Mouse (Mus musculus) ovary, postnatal 14 days (tissue): ENCODE measurements around the gene Asgr1.
"Not testable (repeated sequence)": the region's sequence is repeated elsewhere in the genome, so short reads cannot be mapped to it uniquely, and the experiment has no call there.

ENCODE experiments used
- DNase-seq: peaks from one replicate; pipeline ENCODE4 v3.0.0; 2022; ENCODE audit warnings: low spot score

The Asgr1 gene

GRCm38 (mm10) chr11:70068245-70068644 is 14.4 kb downstream of the Asgr1 start:
- no peak for DNase-seq

DNA sequence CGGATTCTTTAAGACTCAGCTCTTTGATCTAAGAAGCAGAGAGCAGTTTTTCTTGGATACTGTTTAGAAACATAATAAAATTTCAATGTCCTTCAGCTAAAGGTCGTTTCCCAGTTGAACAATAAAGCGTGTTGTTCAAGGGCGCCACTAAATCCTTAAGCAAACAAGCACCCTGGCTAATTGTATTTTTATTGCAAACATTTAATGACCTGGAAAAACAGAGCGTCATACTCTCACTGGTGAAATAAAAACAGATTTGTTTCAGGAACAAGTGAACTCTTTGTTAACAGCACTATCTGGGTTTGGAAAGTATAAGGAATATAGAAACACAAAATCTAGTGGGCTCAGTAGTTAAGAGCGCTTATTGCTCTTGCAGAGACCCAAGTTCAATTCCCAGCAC is 16.2 kb downstream of the Asgr1 start:
- DNase-seq = no peak

DNA sequence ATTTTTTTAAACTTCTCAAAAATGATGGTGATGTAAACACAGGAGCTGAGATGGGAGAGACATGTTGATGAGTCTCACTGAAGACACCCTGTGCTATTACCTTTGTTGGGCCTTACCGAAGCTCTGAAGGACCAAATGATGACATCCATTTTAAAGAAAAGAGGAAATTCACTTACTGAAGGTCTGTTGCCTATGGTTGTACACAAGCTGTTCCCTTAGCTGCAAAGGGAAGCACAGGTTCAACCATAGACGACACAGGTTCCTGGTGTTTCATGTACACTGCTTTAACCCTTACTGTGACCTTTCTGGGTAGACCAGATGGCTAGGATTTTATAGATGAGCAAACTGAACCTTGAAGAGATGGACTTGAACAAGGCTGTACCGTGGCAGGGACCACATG is 16.7 kb downstream of the Asgr1 start:
- not testable (repeated sequence) for DNase-seq

GRCm38 (mm10) chr11:70074379-70075071 is 20.6 kb downstream of the Asgr1 start:
- DNase-seq = peak; percentile 76

GRCm38 (mm10) chr11:70075581-70075980 is 21.7 kb downstream of the Asgr1 start:
- no peak for DNase-seq

GRCm38 (mm10) chr11:70077441-70077840 is 23.6 kb downstream of the Asgr1 start:
- no peak for DNase-seq

DNA sequence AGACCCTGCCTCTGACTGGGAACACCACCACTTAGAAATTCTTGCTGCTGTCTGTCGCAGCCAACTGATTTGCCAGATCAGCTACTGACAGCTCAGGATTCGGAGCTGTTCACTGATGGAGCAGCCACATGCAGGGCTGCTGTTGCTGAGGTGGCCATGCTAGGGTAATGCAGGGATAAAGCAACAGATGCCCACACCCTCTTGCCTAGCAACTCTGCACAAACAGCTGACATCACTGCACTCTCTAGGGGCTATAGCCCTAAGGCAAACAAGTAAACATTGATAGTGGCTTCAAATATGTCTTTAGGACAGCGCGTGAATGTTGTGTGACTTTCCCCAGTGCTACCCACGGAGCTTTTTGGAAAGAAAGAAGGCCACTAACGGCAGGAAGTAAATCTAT is 25.3 kb downstream of the Asgr1 start:
- no peak for DNase-seq

DNA sequence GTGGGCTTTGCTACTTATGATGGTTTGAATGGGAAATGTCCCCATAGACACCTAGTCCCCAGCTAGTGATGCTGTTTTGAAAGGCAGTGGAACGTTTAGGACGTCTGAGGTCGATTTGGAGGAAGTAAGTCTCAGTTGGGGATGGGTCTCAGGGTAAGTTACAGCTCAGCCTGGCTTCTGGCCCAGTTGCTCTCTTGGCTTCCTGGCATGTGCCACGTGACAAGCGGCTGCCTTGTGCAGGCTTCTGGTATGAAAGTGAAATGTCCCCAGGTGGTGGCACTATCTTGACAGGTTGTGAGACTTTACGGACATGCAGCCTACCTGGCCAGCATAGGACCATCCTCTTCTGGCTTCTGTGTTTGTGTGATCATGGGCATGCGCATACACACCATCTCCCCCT is 26.0 kb downstream of the Asgr1 start:
- no peak for DNase-seq

GRCm38 (mm10) chr11:70080803-70081590 is 27.1 kb downstream of the Asgr1 start:
- no peak for DNase-seq

DNA sequence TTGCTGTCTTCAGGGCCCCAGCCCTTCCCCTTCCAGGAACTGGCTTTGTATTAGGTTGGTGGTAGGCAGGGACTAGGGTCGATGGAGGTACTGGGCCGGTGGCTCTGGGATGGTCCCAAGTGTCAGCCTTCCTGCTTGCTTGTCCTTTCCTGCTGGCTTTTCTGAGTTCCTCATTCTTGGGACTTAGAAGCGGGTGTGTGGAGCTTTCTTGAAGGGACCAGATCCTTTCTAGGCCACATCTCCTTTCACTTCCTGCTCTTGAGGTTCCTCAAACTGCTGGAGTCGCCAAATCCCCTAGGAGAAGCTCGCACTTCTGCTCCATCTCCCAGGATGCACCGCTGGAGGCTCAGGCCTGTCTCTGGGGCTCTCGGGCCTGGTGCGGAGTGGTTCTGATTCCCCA is 30.7 kb downstream of the Asgr1 start:
- no peak for DNase-seq

DNA sequence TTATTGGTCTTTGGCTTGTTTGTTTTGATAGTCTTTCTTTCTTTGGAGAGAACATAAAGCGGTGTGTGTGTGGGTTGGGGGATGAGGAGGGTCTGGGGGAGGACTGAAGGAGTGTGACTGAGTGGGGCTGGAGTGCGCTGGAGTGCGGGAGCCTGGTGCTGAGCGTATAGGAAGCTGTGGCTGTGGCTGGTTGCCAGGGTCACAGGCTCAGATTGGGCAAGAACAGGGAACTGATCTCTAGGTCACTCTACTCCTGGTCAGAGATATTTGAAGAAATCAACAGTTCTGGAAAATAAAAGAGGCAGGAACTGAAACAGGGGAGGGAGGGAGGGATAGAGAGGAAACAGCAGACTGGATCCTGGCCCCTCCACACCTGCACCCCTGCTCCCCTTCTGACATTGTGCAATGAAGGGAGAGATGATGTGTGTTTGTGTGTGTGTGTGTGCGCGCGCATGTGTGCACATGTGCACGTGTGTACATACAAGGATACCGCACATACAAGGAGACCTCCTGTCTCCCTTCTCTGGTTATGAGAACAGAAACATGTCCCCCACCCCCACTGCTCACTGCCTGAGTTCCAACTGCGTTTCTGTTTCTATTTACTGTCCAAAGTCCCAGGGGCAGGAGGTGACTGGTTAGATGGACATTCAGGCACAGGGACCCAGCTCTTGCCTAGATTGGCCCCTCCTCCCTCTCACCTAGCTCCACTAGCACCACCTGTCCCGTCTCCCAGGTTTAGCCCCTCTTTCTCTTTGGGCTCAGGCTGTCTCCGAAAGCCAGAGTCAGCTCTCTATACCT is 38.3 kb downstream of the Asgr1 start, which contains the start of gene Asgr2:
Gene Asgr2 (plus strand): TSS at position 659 of the 798 bp plus-strand sequence.
- DNase-seq = peak; percentile 21

DNA sequence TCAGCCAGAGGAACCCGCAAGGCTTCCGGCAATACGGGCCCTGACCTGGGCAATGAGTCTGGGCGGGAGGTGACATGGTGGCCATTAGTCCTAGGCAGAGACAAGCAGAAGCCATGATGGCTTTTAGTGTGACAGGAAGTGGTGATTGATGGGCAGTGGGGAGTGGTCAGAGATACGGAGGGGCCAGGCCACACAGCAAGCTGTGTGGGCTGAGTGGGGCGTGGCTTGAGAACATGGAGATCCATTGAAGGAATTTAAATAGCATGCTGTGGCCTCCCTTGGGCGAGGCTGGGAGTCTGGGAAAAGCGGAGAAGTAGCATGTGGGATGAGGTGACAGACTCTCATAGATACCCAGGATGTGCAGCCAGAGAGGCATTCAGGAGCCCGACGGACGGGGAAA is 43.5 kb downstream of the Asgr1 start:
- no peak for DNase-seq

DNA sequence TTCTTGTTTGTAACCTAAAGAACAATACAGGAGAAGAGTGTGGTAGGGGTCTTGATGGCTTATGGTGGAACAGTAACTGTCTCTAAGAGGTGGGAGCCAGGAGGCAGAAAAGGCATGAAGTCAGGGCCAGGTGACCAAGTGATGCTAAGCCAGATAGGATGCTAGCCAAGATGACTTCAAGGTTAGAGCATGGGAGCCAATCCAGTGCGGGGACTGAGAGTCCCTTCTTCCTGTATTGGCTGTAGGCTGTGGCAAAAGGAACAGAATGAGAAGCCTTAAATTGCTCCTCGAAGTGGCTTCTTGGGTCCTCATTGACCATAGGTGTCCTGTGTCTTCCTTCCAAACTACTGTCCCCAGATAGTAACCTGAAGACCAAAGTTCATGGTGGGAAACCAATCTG is 45.2 kb downstream of the Asgr1 start:
- DNase-seq = no peak

- DNase-seq = no peak
Observed at GRCm38 (mm10) chr11:70099809-70100208, 45.9 kb downstream of the Asgr1 start.

- DNase-seq = no peak
Observed at GRCm38 (mm10) chr11:70103701-70104315, 49.9 kb downstream of the Asgr1 start.

DNA sequence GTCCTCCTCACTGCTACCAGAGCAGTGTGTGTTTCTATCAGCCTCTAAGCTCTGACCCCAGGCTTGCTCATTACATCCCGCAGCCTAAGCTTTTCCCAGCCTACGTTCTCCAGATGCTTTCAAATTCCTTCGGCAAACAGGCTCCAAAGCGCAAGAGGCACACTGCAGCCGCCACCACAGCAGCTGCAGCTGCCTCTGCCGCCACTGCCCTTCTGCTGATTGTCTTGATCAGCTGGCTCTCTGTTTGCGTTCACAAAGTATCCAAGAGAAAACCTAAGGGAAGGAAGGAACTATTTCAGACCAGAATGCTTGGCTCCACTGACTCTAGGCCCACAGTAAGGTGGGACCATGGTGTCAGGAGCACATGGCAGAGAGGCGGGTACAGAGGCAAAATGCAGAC is 53.2 kb downstream of the Asgr1 start:
- DNase-seq = no peak
